Mouse (Mus musculus) embryonic stem cell, embryonic (primary cell): ENCODE measurements at regions not wholly inside any gene's neighbourhood (a gene's known extent, or its start where the extent isn't known, plus 50 kb on each side); places are given as distances from the start of the nearest gene placed in this dataset.

Source experiments
- CTCF ChIA-PET, 4 experiments: fragments of 300-600 bp in 2 of 4; fragments of 350-600 bp in 2 of 4; sonication (Branson Sonifier 250); formaldehyde crosslinking; loops; one replicate each; lab custom pipeline; 2022; ENCODE audit warnings: inconsistent platforms in 2 of 4; lab: Charles Lee
- POLR2A ChIA-PET, 4 experiments: fragments of 300-600 bp in 2 of 4; fragments of 350-600 bp in 2 of 4; sonication (Branson Sonifier 250); formaldehyde crosslinking; loops; one replicate each; lab custom pipeline; 2022; ENCODE audit warnings: antibody characterized with exemption in 4 of 4, inconsistent platforms in 1 of 4; lab: Charles Lee

GRCm38 (mm10) chr12:30647511-30647910 lies 63.3 kb downstream of the Tmem18 start:
- ChIA-PET CTCF (no interaction called here), POLR2A (no interaction called here)

- POLR2A ChIA-PET: no interaction called here
- CTCF ChIA-PET: interaction anchor here in 1 of 4 experiments (0.6 kb wide), 1 partner anchor 67 kb away, joined by 3 read pairs; the partner anchor contains the start of gene Tmem18
Measured at GRCm38 (mm10) chr12:30651506-30651905, 67.3 kb downstream of the Tmem18 start.

GRCm38 (mm10) chr12:30654347-30655075 lies 70.3 kb downstream of the Tmem18 start:
- POLR2A ChIA-PET: interaction anchor here in 1 of 4 experiments (0.5 to 0.6 kb wide), 2 partner anchors 15 to 70 kb away, joined by 3 to 5 read pairs; partner anchors contain the start of gene Tmem18

GRCm38 (mm10) chr12:30655076-30655421 lies 70.8 kb downstream of the Tmem18 start:
- CTCF ChIA-PET: no interaction called here
- POLR2A ChIA-PET: interaction anchor here in 1 of 4 experiments (0.5 kb wide), 1 partner anchor 15 kb away, joined by 3 read pairs; no protein-coding TSS in a partner anchor

More at GRCm38 (mm10) chr12:30654347-30655075, 70.3 kb downstream of the Tmem18 start:
- CTCF ChIA-PET: no interaction called here

- ChIA-PET POLR2A (interaction anchor here in 1 of 4 experiments (1.2 kb wide), 1 partner anchor 16 kb away, joined by 3 read pairs; no protein-coding TSS in a partner anchor), CTCF (no interaction called here)
Measured at GRCm38 (mm10) chr12:30678826-30679225, 94.6 kb downstream of the Tmem18 start.

GRCm38 (mm10) chr12:30690038-30690437 lies 105.8 kb downstream of the Tmem18 start:
- POLR2A ChIA-PET: no interaction called here

GRCm38 (mm10) chr12:30693540-30693939 lies 109.3 kb downstream of the Tmem18 start:
- POLR2A ChIA-PET: interaction anchor here in 1 of 4 experiments (1.4 kb wide), 1 partner anchor 15 kb away, joined by 3 read pairs; no protein-coding TSS in a partner anchor
- CTCF ChIA-PET: no interaction called here

More at GRCm38 (mm10) chr12:30690038-30690437, 105.8 kb downstream of the Tmem18 start:
- CTCF ChIA-PET: interaction anchor here in 1 of 4 experiments (1.4 kb wide), 1 partner anchor 90 kb away, joined by 4 read pairs; no protein-coding TSS in a partner anchor

- ChIA-PET CTCF (interaction anchor here in 1 of 4 experiments (0.6 kb wide), 1 partner anchor 391 kb away, joined by 4 read pairs; no protein-coding TSS in a partner anchor), POLR2A (no interaction called here)
Measured at GRCm38 (mm10) chr12:30698256-30698655, 114.0 kb downstream of the Tmem18 start.

- ChIA-PET CTCF (no interaction called here), POLR2A (no interaction called here)
Measured at GRCm38 (mm10) chr12:30703691-30704090, 119.5 kb downstream of the Tmem18 start.

GRCm38 (mm10) chr12:30707271-30707670 lies 123.0 kb downstream of the Tmem18 start:
- ChIA-PET POLR2A (no interaction called here), CTCF (no interaction called here)

GRCm38 (mm10) chr12:30708635-30709181 lies 124.5 kb downstream of the Tmem18 start:
- ChIA-PET POLR2A (no interaction called here), CTCF (no interaction called here)

- ChIA-PET POLR2A (interaction anchor here in 1 of 4 experiments (0.7 kb wide), 1 partner anchor 102 kb away, joined by 6 read pairs; no protein-coding TSS in a partner anchor), CTCF (no interaction called here)
Measured at GRCm38 (mm10) chr12:30710554-30710953, 126.3 kb downstream of the Tmem18 start.

- POLR2A ChIA-PET: no interaction called here
- CTCF ChIA-PET: no interaction called here
Measured at GRCm38 (mm10) chr12:30726747-30727146, 142.5 kb downstream of the Tmem18 start.

- POLR2A ChIA-PET: no interaction called here
Measured at GRCm38 (mm10) chr12:30729437-30729836, 145.2 kb downstream of the Tmem18 start.

GRCm38 (mm10) chr12:30767621-30768020 lies 116.5 kb upstream of the Alkal2 start:
- CTCF ChIA-PET: no interaction called here

More at GRCm38 (mm10) chr12:30729437-30729836, 145.2 kb downstream of the Tmem18 start:
- CTCF ChIA-PET: no interaction called here

GRCm38 (mm10) chr12:30793371-30793770 lies 90.8 kb upstream of the Alkal2 start:
- POLR2A ChIA-PET: no interaction called here
- CTCF ChIA-PET: no interaction called here

More at GRCm38 (mm10) chr12:30767621-30768020, 116.5 kb upstream of the Alkal2 start:
- POLR2A ChIA-PET: no interaction called here

GRCm38 (mm10) chr12:30816096-30816495 lies 68.0 kb upstream of the Alkal2 start:
- CTCF ChIA-PET: no interaction called here
- POLR2A ChIA-PET: no interaction called here

- ChIA-PET CTCF (no interaction called here), POLR2A (no interaction called here)
Measured at GRCm38 (mm10) chr12:30831383-30831782, 52.7 kb upstream of the Alkal2 start.
